Mouse (Mus musculus) myocyte (in vitro differentiated cells): Measurements from ENCODE around the gene Ank3.

ENCODE experiments used
- E2F4 ChIP-seq: IDR thresholded peaks from one replicate; pipeline ENCODE4 v1.6.1; 2011; ENCODE audit warnings: mild to moderate bottlenecking, control low read depth, moderate library complexity; ENCODE audit not compliant: insufficient read depth
- MAX ChIP-seq: IDR thresholded peaks from one replicate; pipeline ENCODE4 v1.6.1; 2011; ENCODE audit warnings: low read depth, mild to moderate bottlenecking, control low read depth
- MYOG ChIP-seq, 3 experiments: IDR thresholded peaks; one replicate each; pipeline ENCODE4 v1.6.1; 2011; ENCODE audit warnings: control low read depth in 2 of 3, low read depth in 2 of 3, mild to moderate bottlenecking in 2 of 3; ENCODE audit not compliant: insufficient read length in 2 of 3, control insufficient read depth in 1 of 3, insufficient read depth in 1 of 3
- POLR2A ChIP-seq: IDR thresholded peaks from one replicate; pipeline ENCODE4 v1.6.1; 2011; ENCODE audit warnings: low read depth, mild to moderate bottlenecking, control low read depth, moderate library complexity; ENCODE audit not compliant: insufficient read length
- REST ChIP-seq: IDR thresholded peaks from one replicate; pipeline ENCODE4 v1.6.1; 2011; ENCODE audit warnings: mild to moderate bottlenecking, control low read depth, moderate library complexity; ENCODE audit not compliant: insufficient read depth, insufficient read length
- SRF ChIP-seq: IDR thresholded peaks from one replicate; pipeline ENCODE4 v1.6.1; 2011; ENCODE audit warnings: low read depth; ENCODE audit not compliant: control insufficient read depth, insufficient read length
- TCF12 ChIP-seq: IDR thresholded peaks from one replicate; pipeline ENCODE4 v1.6.1; 2011; ENCODE audit warnings: mild to moderate bottlenecking, control low read depth; ENCODE audit not compliant: poor library complexity, insufficient read depth, severe bottlenecking
- USF1 ChIP-seq: IDR thresholded peaks from one replicate; pipeline ENCODE4 v1.6.1; 2011; ENCODE audit warnings: low read depth, mild to moderate bottlenecking, control low read depth, moderate library complexity

- no peak for TF ChIP-seq MAX
- no peak for TF ChIP-seq E2F4
- no peak for TF ChIP-seq POLR2A
- no peak for TF ChIP-seq USF1
- TF ChIP-seq REST: no peak
- no peak for TF ChIP-seq TCF12
- TF ChIP-seq MYOG (IDR thresholded peaks at IDR 0.05; ENCODE audit: control insufficient read depth in 1 of 3, insufficient read depth in 1 of 3, insufficient read length in 2 of 3, low read depth in 2 of 3): no peak
- TF ChIP-seq SRF: no peak
These were observed 526.3 kb downstream of the Ank3 start for GRCm38 (mm10) chr10:69924845-69925244.
